Mouse (Mus musculus) heart, adult 2 months (tissue): ENCODE results near the gene Fbln1.

Experiments used
- CTCF ChIP-seq: fragments of 200-600 bp; IDR thresholded peaks from 2 replicates; pipeline ENCODE4 v1.8.1; 2022; ENCODE audit warnings: antibody characterized with exemption, mild to moderate bottlenecking, moderate library complexity
- POLR2A ChIP-seq: fragments of 200-500 bp; IDR thresholded peaks from 2 replicates; pipeline ENCODE4 v1.6.1; 2011; ENCODE audit warnings: mild to moderate bottlenecking, low read depth, low read length, control low read depth; ENCODE audit not compliant: insufficient read depth

- TF ChIP-seq CTCF (no peak), POLR2A (no peak)
Observed at GRCm38 (mm10) chr15:85208332-85208731, 2.6 kb downstream of the Fbln1 start.
